Mouse (Mus musculus): Measurements from ENCODE around the gene Serpina3c. TPM values are rescaled to one million over a fixed set of nuclear protein-coding genes. Genes with fewer than 3 reads are reported as not detected.

Serpina3c gene
- polyA plus RNA-seq, 1 experiment: 0.35 TPM

GRCm38 (mm10) chr12:104141506-104141905, 12.2 kb downstream of the Serpina3c start:
- WGBS: 86% methylated on average over 1 of the region's 1 CpGs
- Histone ChIP-seq H3K27ac (ENCODE audit: insufficient read depth, low read length) (no peak overlapping the region), H3K4me3 (ENCODE audit: extremely low read depth, insufficient read depth, insufficient read length) (no peak overlapping the region), H3K27me3 (ENCODE audit: control insufficient read depth, insufficient read depth, low read length) (no peaks in the 10 kb centered on the region), H3K4me1 (ENCODE audit: control insufficient read depth, insufficient read depth, insufficient read length) (no peaks in the 10 kb centered on the region), H3K36me3 (ENCODE audit: control insufficient read depth, insufficient read depth, low read length) (no peaks in the 10 kb centered on the region)
- no peak for DNase-seq (ENCODE audit: low read depth in 1 of 2, low spot score in 2 of 2)
- no peak for TF ChIP-seq POLR2A (IDR thresholded peaks at IDR 0.05; ENCODE audit: low read depth, low read length)
- no peak for TF ChIP-seq CTCF (IDR thresholded peaks at IDR 0.05; ENCODE audit: extremely low read depth, insufficient read depth, insufficient read length, insufficient replicate concordance)

GRCm38 (mm10) chr12:104140543-104141103, 13.0 kb downstream of the Serpina3c start:
- no peak for DNase-seq (ENCODE audit: low read depth in 1 of 2, low spot score in 2 of 2)
- Histone ChIP-seq H3K4me1 (ENCODE audit: control insufficient read depth, insufficient read depth, insufficient read length) (no peaks in the 10 kb centered on the region), H3K27me3 (ENCODE audit: control insufficient read depth, insufficient read depth, low read length) (no peaks in the 10 kb centered on the region), H3K27ac (ENCODE audit: insufficient read depth, low read length) (no peak overlapping the region), H3K36me3 (ENCODE audit: control insufficient read depth, insufficient read depth, low read length) (no peaks in the 10 kb centered on the region), H3K4me3 (ENCODE audit: extremely low read depth, insufficient read depth, insufficient read length) (no peak overlapping the region)
- 87% methylated on average over 4 of the region's 4 CpGs for WGBS
- no peak for TF ChIP-seq POLR2A (IDR thresholded peaks at IDR 0.05; ENCODE audit: low read depth, low read length)
- no peak for TF ChIP-seq CTCF (IDR thresholded peaks at IDR 0.05; ENCODE audit: extremely low read depth, insufficient read depth, insufficient read length, insufficient replicate concordance)

- DNase-seq (ENCODE audit: low read depth in 1 of 2, low spot score in 2 of 2): no peak
- H3K4me3 ChIP-seq (ENCODE audit: extremely low read depth, insufficient read depth, insufficient read length): no peak overlapping the region
- no peaks in the 10 kb centered on the region for H3K4me1 ChIP-seq (ENCODE audit: control insufficient read depth, insufficient read depth, insufficient read length)
- no peaks in the 10 kb centered on the region for H3K36me3 ChIP-seq (ENCODE audit: control insufficient read depth, insufficient read depth, low read length)
- TF ChIP-seq POLR2A (IDR thresholded peaks at IDR 0.05; ENCODE audit: low read depth, low read length) (no peak), CTCF (IDR thresholded peaks at IDR 0.05; ENCODE audit: extremely low read depth, insufficient read depth, insufficient read length, insufficient replicate concordance) (no peak)
- H3K27ac ChIP-seq (ENCODE audit: insufficient read depth, low read length): no peak overlapping the region
- 81% methylated on average over 2 of the region's 2 CpGs for WGBS
- no peaks in the 10 kb centered on the region for H3K27me3 ChIP-seq (ENCODE audit: control insufficient read depth, insufficient read depth, low read length)
These were observed 15.5 kb downstream of the Serpina3c start for GRCm38 (mm10) chr12:104138216-104138615.

DNA sequence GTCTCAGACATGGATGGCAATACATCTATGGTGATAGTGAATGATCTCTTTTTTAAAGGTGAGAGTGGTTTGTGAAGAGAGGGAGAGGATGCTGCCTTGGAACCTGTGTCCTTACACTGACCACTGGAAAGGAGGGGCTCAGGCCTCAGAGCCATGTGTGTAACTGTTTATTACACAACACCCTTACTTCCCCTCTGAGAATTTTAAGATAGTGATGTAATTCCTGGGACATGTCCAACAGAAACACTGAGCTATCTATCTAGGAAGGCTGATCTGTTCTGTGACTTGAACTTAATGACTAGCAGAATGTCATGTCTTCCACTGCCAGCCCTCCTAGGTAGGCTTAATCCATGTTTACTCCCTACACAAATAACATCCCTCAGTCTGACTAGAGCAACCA, 22.6 kb downstream of the Serpina3c start:
- Histone ChIP-seq H3K4me3 (ENCODE audit: extremely low read depth, insufficient read depth, insufficient read length) (no peak overlapping the region), H3K36me3 (ENCODE audit: control insufficient read depth, insufficient read depth, low read length) (no peaks in the 10 kb centered on the region), H3K27me3 (ENCODE audit: control insufficient read depth, insufficient read depth, low read length) (no peaks in the 10 kb centered on the region), H3K27ac (ENCODE audit: insufficient read depth, low read length) (no peak overlapping the region), H3K4me1 (ENCODE audit: control insufficient read depth, insufficient read depth, insufficient read length) (no peaks in the 10 kb centered on the region)
- DNase-seq (ENCODE audit: low read depth in 1 of 2, low spot score in 2 of 2): no peak
- TF ChIP-seq POLR2A (IDR thresholded peaks at IDR 0.05; ENCODE audit: low read depth, low read length): no peak
- no peak for TF ChIP-seq CTCF (IDR thresholded peaks at IDR 0.05; ENCODE audit: extremely low read depth, insufficient read depth, insufficient read length, insufficient replicate concordance)

GRCm38 (mm10) chr12:104127696-104128095, 26.0 kb downstream of the Serpina3c start, which contains the start of gene Serpina3b:
Serpina3b (plus strand) TSS chr12:104127996.
- no peak within 1 kb of the TSS for H3K27ac ChIP-seq (ENCODE audit: insufficient read depth, low read length)
- no peaks in the 10 kb centered on the region for H3K36me3 ChIP-seq (ENCODE audit: control insufficient read depth, insufficient read depth, low read length)
- no peaks in the 10 kb centered on the region for H3K4me1 ChIP-seq (ENCODE audit: control insufficient read depth, insufficient read depth, insufficient read length)
- no peak for TF ChIP-seq CTCF (IDR thresholded peaks at IDR 0.05; ENCODE audit: extremely low read depth, insufficient read depth, insufficient read length, insufficient replicate concordance)
- TF ChIP-seq POLR2A (IDR thresholded peaks at IDR 0.05; ENCODE audit: low read depth, low read length): no peak
- H3K4me3 ChIP-seq (ENCODE audit: extremely low read depth, insufficient read depth, insufficient read length): no peak within 1 kb of the TSS
- DNase-seq (ENCODE audit: low read depth in 1 of 2, low spot score in 2 of 2): no peak
- WGBS: 83% methylated on average over 5 of the region's 5 CpGs
- H3K27me3 ChIP-seq (ENCODE audit: control insufficient read depth, insufficient read depth, low read length): no peaks in the 10 kb centered on the region

GRCm38 (mm10) chr12:104125021-104125560, 28.6 kb downstream of the Serpina3c start:
- 92% methylated on average over 5 of the region's 5 CpGs for WGBS
- Histone ChIP-seq H3K4me3 (ENCODE audit: extremely low read depth, insufficient read depth, insufficient read length) (no peak overlapping the region), H3K4me1 (ENCODE audit: control insufficient read depth, insufficient read depth, insufficient read length) (no peaks in the 10 kb centered on the region), H3K27me3 (ENCODE audit: control insufficient read depth, insufficient read depth, low read length) (no peaks in the 10 kb centered on the region), H3K36me3 (ENCODE audit: control insufficient read depth, insufficient read depth, low read length) (no peaks in the 10 kb centered on the region), H3K27ac (ENCODE audit: insufficient read depth, low read length) (no peak overlapping the region)
- TF ChIP-seq POLR2A (IDR thresholded peaks at IDR 0.05; ENCODE audit: low read depth, low read length) (no peak), CTCF (IDR thresholded peaks at IDR 0.05; ENCODE audit: extremely low read depth, insufficient read depth, insufficient read length, insufficient replicate concordance) (no peak)
- DNase-seq (ENCODE audit: low read depth in 1 of 2, low spot score in 2 of 2): no peak

DNA sequence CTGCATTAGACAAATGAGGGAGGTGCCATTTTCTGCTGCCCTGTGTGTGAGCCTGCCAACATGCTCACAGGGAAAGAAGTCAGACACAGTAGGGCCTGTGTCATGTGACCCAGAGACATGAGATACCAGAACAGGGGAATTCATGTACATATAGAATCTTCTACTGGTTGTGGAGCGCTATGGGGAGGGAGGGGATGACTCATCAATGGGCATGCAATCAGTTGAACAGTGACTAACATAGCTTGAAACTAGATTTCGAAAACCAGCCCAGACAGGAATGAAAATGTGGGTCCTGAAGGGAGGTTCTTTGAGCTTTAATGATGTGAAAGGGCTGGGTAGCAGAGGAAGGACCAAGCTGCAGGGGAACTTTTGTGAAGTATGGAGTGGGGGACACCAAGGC, 29.7 kb downstream of the Serpina3c start:
- Histone ChIP-seq H3K4me3 (ENCODE audit: extremely low read depth, insufficient read depth, insufficient read length) (no peak overlapping the region), H3K36me3 (ENCODE audit: control insufficient read depth, insufficient read depth, low read length) (no peaks in the 10 kb centered on the region), H3K27me3 (ENCODE audit: control insufficient read depth, insufficient read depth, low read length) (no peaks in the 10 kb centered on the region), H3K27ac (ENCODE audit: insufficient read depth, low read length) (no peak overlapping the region), H3K4me1 (ENCODE audit: control insufficient read depth, insufficient read depth, insufficient read length) (no peaks in the 10 kb centered on the region)
- DNase-seq (ENCODE audit: low read depth in 1 of 2, low spot score in 2 of 2): no peak
- WGBS: 76% methylated on average over 2 of the region's 2 CpGs
- TF ChIP-seq CTCF (IDR thresholded peaks at IDR 0.05; ENCODE audit: extremely low read depth, insufficient read depth, insufficient read length, insufficient replicate concordance) (no peak), POLR2A (IDR thresholded peaks at IDR 0.05; ENCODE audit: low read depth, low read length) (no peak)

Data from spleen, adult 2 months (tissue).